Mouse (Mus musculus): ENCODE data around the gene Aox3. TPM values are rescaled to one million over a fixed set of nuclear protein-coding genes. Genes with fewer than 3 reads are reported as not detected.

Aox3 gene
- polyA plus RNA-seq, 1 experiment from 2014 or later, result 0.24 TPM

Other genes with a start within 250 kb of the Aox3 start
- 8.4 and 8.5 TPM in 2 replicates for gene Sgo2a, start 117.2 kb upstream of the Aox3 start, polyA plus RNA-seq (2015; fragmentation: Nextera tagmentation; extraction: Ambion mirVana)
- gene Kctd18, start 94.2 kb upstream of the Aox3 start, polyA plus RNA-seq (2015; fragmentation: Nextera tagmentation; extraction: Ambion mirVana), result 24.3 and 26.3 TPM in 2 replicates
- gene Aox1, start 83.2 kb upstream of the Aox3 start, polyA plus RNA-seq (2015; fragmentation: Nextera tagmentation; extraction: Ambion mirVana), result 0.12 TPM in 2 replicates
- 0.05 and 0.19 TPM in 2 replicates for gene Aox4, start 97.3 kb downstream of the Aox3 start, polyA plus RNA-seq (2015; fragmentation: Nextera tagmentation; extraction: Ambion mirVana)
- 0.05 TPM in 1 of 2 replicates, not detected in the other for gene Aox2, start 165.2 kb downstream of the Aox3 start, polyA plus RNA-seq (2015; fragmentation: Nextera tagmentation; extraction: Ambion mirVana)